Mouse (Mus musculus) retina, postnatal 7 days (tissue): ENCODE results near the gene Xpo4.

ENCODE experiments used
- DNase-seq: peaks from one replicate; pipeline ENCODE4 v3.0.0-alpha.2; 2012; ENCODE audit warnings: low read depth, low spot score

Gene Xpo4

DNA sequence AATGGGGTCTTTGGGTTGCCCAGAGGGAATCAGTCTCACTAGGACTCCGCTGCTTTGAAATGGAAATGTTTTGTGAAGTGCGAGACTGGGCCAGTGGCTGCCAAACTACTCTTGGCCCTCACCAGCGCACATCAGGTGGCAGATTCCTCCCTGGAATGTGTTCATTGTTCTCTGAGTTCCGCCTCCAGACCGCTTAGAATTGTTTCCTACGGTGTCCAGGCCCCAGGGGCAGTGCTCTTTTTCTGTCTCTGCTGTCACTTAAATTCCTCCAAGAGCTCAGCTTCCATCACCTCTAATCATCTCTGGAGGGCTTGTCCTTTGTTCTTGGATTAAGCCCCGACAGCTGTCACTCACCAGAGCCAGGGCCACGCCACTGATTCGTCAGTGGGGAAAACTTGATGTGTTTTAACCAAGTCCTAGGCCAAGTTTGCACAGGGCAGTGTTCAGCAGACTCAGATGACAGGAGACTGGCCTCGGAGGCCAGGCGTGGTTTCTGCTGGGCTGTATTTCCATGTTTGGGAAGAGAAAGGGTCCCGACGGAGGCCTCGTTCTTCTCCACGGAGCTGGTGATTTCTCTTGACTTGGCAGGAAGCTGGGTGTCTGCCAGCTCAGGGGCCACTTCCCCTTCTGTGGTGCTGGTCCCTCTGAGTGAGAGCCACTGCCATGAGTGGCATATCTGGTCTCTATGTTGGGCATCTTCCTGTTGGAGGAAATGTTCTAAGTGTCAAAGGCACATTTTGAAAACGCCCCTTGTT is 127.8 kb downstream of the Xpo4 start:
- no peak for DNase-seq

DNA sequence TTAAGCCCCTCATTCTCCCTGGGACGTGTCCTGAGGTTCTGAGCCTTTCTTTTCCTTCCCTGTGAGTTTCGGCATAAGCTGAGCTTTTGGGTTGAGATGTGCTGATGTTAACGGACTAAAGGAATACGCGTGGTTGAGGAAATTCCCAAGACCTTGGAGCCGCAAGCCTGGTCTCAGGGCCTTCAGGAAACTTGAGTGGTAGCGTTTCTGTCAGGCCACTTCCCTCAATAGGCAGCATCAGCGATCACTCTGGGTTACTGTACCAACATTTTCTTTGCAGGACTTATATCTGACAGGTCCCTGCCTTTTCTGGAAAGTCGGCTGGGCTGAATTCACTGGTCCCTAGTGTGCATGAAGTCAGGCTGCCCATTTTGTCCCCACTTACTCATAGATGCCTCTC is 128.4 kb downstream of the Xpo4 start:
- no peak for DNase-seq

DNA sequence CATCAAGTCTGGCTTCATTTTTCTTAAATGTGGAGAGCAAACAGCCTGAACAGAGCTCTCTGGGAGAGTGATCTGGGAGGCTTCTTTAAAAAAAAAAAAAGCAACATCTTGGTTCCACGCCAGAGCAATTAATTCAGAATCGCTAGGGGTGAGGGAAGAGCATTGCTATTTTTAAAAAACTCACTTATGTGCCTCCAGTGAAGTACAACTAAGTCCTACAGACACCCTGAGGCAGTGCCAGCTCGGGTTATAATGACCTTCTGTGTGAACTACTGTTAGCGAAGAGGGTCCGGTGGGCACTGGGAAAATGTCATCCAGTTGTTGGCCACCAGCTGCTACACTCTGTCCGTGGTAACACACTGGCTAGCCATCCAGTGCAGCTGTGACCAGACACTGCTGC is 129.6 kb downstream of the Xpo4 start:
- no peak for DNase-seq

DNA sequence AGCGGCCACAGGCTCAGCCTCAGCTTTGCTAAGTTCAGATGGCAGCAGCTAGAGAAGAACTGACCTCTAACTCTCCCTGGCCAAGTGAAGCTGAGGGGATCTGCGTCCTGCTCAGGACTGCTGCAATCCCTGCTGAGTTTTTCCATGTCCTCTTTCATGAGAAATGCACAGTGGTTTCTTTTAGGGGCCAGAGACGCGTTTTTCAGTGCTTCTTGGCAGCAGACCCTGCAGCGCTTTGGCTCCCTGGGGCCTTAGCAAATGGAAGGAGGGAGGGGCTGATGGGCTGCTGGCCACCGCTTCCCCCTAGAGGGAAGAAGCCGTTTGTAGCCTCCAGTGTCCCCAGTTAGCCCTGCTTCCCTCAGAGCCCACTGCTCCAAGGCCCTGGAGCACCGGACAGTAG is 130.3 kb downstream of the Xpo4 start:
- no peak for DNase-seq

DNA sequence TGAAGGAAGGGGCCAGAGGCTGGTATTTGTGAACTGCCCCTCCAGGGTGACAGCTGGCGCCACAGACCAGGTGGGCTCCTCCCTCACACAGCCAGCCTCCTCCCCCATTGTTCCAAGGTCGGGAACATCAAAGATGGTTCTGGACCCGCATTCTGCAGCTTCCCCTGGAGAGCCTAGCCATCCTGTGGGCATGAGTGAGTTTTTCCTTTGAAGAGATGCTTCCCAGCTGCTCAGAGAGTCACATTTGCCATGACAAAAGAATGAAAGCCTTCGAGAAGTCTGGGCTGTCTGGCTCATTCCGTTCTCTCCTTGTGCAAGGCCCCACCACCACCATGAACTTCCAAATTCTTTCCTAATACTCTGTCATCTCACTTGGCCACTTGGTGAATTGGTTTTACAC is 130.9 kb downstream of the Xpo4 start:
- no peak for DNase-seq

DNA sequence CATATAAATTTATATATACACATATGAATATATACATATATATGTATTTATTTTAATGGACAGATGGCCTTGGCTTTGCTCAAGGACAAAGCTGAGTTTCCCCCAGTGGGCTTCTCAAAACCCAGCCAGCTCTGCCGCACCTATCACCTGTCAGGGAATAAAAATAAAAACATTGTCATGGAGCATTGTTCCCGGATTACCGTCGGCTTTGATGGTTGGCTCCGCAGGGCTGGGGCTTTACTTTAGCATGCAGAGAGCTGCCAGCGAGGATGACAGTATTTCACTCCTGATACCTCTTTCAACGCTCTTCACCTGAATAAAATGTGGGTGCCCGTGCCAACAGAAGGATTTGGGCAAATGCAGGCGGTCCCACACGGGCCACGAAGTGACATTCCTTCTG is 131.4 kb downstream of the Xpo4 start:
- DNase-seq, result no peak

DNA sequence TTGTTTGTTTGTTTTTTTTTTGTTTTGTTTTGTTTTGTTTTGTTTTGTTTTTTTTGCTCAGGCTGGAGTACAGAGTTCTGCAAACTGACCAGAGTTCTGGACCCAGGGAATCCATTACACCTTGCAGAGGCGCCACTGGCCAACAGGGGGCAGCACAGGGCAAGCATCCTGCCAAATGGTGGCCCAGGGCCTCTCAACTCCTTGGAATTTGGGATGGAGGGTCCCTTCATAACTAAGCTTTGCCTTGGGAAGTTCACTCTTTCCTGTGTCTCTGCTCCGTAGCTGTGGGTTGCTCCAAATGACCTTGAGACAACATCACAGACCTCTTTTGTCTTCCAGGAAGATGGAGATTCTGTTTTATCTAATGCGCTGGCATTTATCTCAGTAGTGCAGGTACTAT is 132.0 kb downstream of the Xpo4 start:
- no peak for DNase-seq

DNA sequence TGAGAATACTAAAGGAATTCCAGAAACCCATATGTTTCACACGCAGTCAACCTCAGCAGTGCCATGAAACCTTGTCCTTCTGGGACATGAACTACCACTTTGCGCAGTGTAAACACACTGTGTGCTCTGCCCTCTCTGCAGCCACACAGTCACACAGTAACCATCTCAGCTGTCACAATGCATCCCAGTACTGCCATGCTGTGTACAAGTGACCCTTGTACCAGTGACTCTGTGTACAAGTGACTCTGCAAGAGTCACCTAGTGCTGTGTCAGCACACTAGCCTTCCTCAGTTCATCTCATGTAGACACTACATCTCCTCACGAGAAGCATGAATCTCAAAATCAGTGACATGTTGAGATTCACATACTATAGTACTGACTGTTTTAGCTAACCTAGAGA is 132.7 kb downstream of the Xpo4 start:
- DNase-seq, result no peak

DNA sequence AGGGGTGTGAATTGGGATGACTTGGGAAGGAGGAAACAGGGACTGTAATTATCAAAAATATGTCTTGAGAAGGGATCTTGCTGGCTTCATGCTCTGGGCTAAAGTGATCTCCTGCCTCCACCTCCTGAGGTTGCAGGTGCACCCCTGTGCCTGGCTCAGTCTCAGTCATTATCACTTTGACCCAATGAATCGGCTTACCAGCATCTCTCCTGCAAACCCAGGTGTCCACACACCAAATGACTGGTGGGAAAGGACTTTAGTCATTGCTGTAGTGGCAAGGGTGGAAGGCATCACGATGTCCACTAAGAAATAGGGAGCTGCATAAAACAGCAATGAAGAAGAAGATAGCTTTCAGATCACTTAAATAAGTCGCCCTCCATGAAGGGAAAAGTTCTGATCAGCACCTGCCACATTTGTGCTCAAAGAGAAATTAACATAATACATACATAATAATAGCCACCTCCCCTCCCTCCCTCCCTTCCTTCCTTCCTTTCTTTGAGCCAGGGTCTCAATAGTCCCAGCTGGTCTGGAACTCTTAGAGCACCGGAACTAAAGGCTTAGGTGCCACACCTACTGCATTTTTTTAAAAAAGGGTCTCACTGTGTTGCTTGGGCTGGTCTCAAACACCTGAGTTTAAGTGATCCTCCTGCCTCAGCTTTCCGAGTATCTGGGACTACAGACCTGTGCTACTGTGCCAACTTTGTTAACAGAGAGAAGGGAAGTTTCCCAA is 135.3 kb downstream of the Xpo4 start:
- DNase-seq, result no peak

DNA sequence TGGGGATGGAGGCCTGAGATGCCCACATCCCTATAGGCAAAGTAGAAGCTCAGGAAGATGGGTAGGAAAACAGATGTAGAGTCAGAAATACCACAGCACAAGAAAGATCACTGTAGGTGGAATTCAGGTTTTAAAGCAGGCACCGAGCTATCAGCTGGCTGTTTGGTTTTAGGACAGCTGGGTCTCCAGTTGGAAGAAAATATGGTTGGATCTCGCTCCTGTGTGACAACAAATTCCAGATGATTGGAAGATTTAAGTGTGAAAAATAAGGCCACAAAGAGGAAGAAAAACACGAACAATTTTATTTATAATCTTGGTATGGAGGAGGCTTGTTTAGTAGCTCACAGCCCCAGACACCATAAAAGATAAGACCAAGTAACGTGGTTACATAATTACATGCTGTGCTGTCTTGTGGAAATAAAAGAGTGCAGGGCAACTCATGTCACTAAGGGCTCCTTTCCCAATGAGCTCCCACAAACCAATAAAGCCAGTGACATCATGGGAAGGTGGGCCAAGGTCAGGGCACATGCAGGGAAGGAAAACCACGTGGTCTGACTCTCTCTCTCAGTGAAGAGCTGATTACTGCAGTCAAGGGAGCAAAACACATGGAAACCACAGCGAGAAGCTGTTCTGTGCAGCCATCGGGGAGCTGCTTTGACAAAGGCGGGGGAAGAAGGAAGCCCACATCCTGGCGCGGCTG is 136.0 kb downstream of the Xpo4 start:
- no peak for DNase-seq

DNA sequence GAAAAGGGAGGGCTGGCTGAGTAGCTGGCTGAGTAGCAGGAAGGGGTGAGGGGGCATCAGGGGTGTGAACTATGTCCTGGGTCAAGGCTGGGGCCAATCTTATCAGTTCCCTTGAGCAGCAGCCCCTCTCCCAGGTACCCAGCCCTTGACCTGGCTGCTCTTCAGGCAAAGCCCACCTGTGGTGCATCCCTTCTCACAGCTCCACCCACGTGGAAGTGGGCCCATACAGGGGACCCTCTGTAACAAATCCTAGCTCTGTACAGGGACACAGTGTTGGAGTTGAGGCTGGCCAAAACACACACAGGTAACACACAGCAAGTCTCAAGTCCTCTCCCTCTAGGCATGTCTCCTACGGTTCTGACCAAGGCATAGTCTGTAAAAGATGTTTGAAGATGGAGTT is 137.6 kb downstream of the Xpo4 start:
- no peak for DNase-seq
